Mouse (Mus musculus) kidney, embryonic 14.5 days (tissue): ENCODE data around the gene Inip. TPM values are rescaled to one million over a fixed set of nuclear protein-coding genes. Genes with fewer than 3 reads are reported as not detected.

Source experiments
- ATAC-seq: fragments of 200-750 bp; cut with Nextera tagmentation; 2 replicates; pipeline ENCODE4 v1.8.0; 2017; ENCODE audit warnings: moderate number of reproducible peaks, mild to moderate bottlenecking, moderate TSS enrichment, moderate library complexity; ENCODE audit not compliant: low FRiP score, low TSS enrichment
- H3K27ac ChIP-seq: fragments of 300-500 bp; sonication (generic); 2 replicates; pipeline ENCODE4 v1.5.1; 2014; ENCODE audit warnings: low read depth, mild to moderate bottlenecking, low read length, moderate library complexity, mixed read lengths
- H3K27me3 ChIP-seq: fragments of 300-500 bp; sonication (generic); 2 replicates; pipeline ENCODE4 v1.6.1; 2014; ENCODE audit warnings: mild to moderate bottlenecking, low read length; ENCODE audit not compliant: control insufficient read depth, insufficient read depth
- H3K36me3 ChIP-seq: fragments of 300-500 bp; sonication (generic); 2 replicates; pipeline ENCODE4 v1.6.1; 2014; ENCODE audit warnings: low read length, mixed read lengths; ENCODE audit not compliant: control insufficient read depth, insufficient read depth
- H3K4me1 ChIP-seq: fragments of 300-500 bp; sonication (generic); 2 replicates; pipeline ENCODE4 v1.6.1; 2014; ENCODE audit warnings: low read length, mixed read lengths; ENCODE audit not compliant: control insufficient read depth, insufficient read depth
- H3K4me2 ChIP-seq: fragments of 300-500 bp; sonication (generic); replicated peaks from 2 replicates; pipeline ENCODE4 v1.6.1; 2014; ENCODE audit warnings: low read depth, mild to moderate bottlenecking, low read length
- H3K4me3 ChIP-seq: fragments of 300-500 bp; sonication (generic); 2 replicates; pipeline ENCODE4 v1.5.1; 2014; ENCODE audit warnings: mild to moderate bottlenecking, low read length
- H3K9ac ChIP-seq: fragments of 300-500 bp; sonication (generic); 2 replicates; pipeline ENCODE4 v1.6.1; 2014; ENCODE audit warnings: low read depth, mild to moderate bottlenecking, low read length, moderate library complexity
- H3K9me3 ChIP-seq: fragments of 300-500 bp; sonication (generic); 2 replicates; pipeline ENCODE4 v1.6.1; 2016; ENCODE audit warnings: low read length; ENCODE audit not compliant: control insufficient read depth
- WGBS: fragments of 180-500 bp; shearing (Covaris S2); extraction: QIAGEN DNeasy Blood & Tissue Kit; methylation state at CpG from one replicate; pipeline ENCODE4 v1.1.7; 2014; 5-methylcytosine and 5-hydroxymethylcytosine counted together
- polyA plus RNA-seq: library from polyadenylated mRNA; unstranded; fragments of >200 nt; fragmentation: Nextera tagmentation; extraction: Ambion mirVana; gene quantifications from 2 replicates; pipeline ENCODE4 v1.2.1, GENCODE M21; 2014

Gene Inip
- polyA plus RNA-seq, 1 experiment from 2014 or later, result 69.3 TPM

- H3K9me3 ChIP-seq, result no peaks in the 10 kb centered on the region
- ATAC-seq, result no peak
- H3K9ac ChIP-seq, result no peak overlapping the region
- H3K4me1 ChIP-seq, result peaks cover 4% of the 10 kb centered on the region; the same call in 1 of the 2 replicates
- WGBS, result 88% methylated on average over 2 of the region's 2 CpGs
- H3K27ac ChIP-seq, result no peak overlapping the region
- H3K36me3 ChIP-seq, result peaks cover 24% of the 10 kb centered on the region
- H3K4me2 ChIP-seq, result no peak overlapping the region
- H3K27me3 ChIP-seq, result no peaks in the 10 kb centered on the region
- H3K4me3 ChIP-seq, result no peak overlapping the region
These were observed 33.7 kb downstream of the Inip start for GRCm38 (mm10) chr4:59767717-59768116.

- 23% methylated on average over 7 of the region's 7 CpGs for WGBS
- Histone ChIP-seq H3K27ac (peak overlapping the region; percentile 77; the same call in 1 of the 2 replicates), H3K9me3 (no peaks in the 10 kb centered on the region), H3K4me2 (peak overlapping the region; percentile 22; the same call in 1 of the 2 replicates), H3K27me3 (no peaks in the 10 kb centered on the region), H3K36me3 (peaks cover 2% of the 10 kb centered on the region), H3K4me1 (peaks cover 10% of the 10 kb centered on the region; the same call in 1 of the 2 replicates), H3K4me3 (no peak overlapping the region), H3K9ac (no peak overlapping the region)
- ATAC-seq, result peak; percentile 69
These were observed 35.9 kb downstream of the Inip start for GRCm38 (mm10) chr4:59765385-59766005.

- Histone ChIP-seq H3K27ac (peak overlapping the region; percentile 77; the same call in 1 of the 2 replicates), H3K27me3 (no peaks in the 10 kb centered on the region), H3K4me3 (no peak overlapping the region), H3K4me1 (peaks cover 12% of the 10 kb centered on the region; the same call in 1 of the 2 replicates), H3K4me2 (peak overlapping the region; percentile 22; the same call in 1 of the 2 replicates), H3K36me3 (no peaks in the 10 kb centered on the region), H3K9ac (no peak overlapping the region), H3K9me3 (no peaks in the 10 kb centered on the region)
- ATAC-seq, result no peak
- WGBS, result 74% methylated on average over 7 of the region's 7 CpGs
These were observed 36.4 kb downstream of the Inip start for GRCm38 (mm10) chr4:59764950-59765349.

- 55% methylated on average over 4 of the region's 4 CpGs for WGBS
- Histone ChIP-seq H3K27me3 (no peaks in the 10 kb centered on the region), H3K4me2 (no peak overlapping the region), H3K4me3 (no peak overlapping the region), H3K27ac (no peak overlapping the region), H3K36me3 (no peaks in the 10 kb centered on the region), H3K9me3 (no peaks in the 10 kb centered on the region), H3K4me1 (peaks cover 30% of the 10 kb centered on the region), H3K9ac (no peak overlapping the region)
- no peak for ATAC-seq
These were observed 40.0 kb downstream of the Inip start for GRCm38 (mm10) chr4:59761365-59761729.

- Histone ChIP-seq H3K4me1 (peaks cover 33% of the 10 kb centered on the region), H3K36me3 (no peaks in the 10 kb centered on the region), H3K9ac (no peak overlapping the region), H3K27ac (no peak overlapping the region), H3K27me3 (no peaks in the 10 kb centered on the region), H3K9me3 (no peaks in the 10 kb centered on the region), H3K4me2 (no peak overlapping the region), H3K4me3 (no peak overlapping the region)
- WGBS, result 52% methylated on average over 10 of the region's 10 CpGs
- no peak for ATAC-seq
These were observed 40.6 kb downstream of the Inip start for GRCm38 (mm10) chr4:59760636-59761364.

- H3K4me3 ChIP-seq, result no peak overlapping the region
- no peaks in the 10 kb centered on the region for H3K27me3 ChIP-seq
- H3K36me3 ChIP-seq, result no peaks in the 10 kb centered on the region
- H3K9me3 ChIP-seq, result no peaks in the 10 kb centered on the region
- H3K4me2 ChIP-seq, result no peak overlapping the region
- H3K9ac ChIP-seq, result no peak overlapping the region
- no peak for ATAC-seq
- H3K27ac ChIP-seq, result no peak overlapping the region
- WGBS, result 74% methylated on average over 4 of the region's 4 CpGs
- H3K4me1 ChIP-seq, result peaks cover 31% of the 10 kb centered on the region
These were observed 41.4 kb downstream of the Inip start for GRCm38 (mm10) chr4:59760016-59760415.

- H3K4me2 ChIP-seq, result no peak overlapping the region
These were observed 43.6 kb downstream of the Inip start for GRCm38 (mm10) chr4:59757452-59758435.

GRCm38 (mm10) chr4:59756332-59757082, 44.9 kb downstream of the Inip start:
- no peak overlapping the region for H3K4me2 ChIP-seq
- H3K36me3 ChIP-seq, result peaks cover 9% of the 10 kb centered on the region
- WGBS, result 67% methylated on average over 9 of the region's 9 CpGs
- no peak for ATAC-seq
- peaks cover 31% of the 10 kb centered on the region for H3K4me1 ChIP-seq
- H3K9ac ChIP-seq, result no peak overlapping the region
- no peak overlapping the region for H3K27ac ChIP-seq
- no peaks in the 10 kb centered on the region for H3K9me3 ChIP-seq
- no peak overlapping the region for H3K4me3 ChIP-seq
- H3K27me3 ChIP-seq, result no peaks in the 10 kb centered on the region

More at GRCm38 (mm10) chr4:59757452-59758435, 43.6 kb downstream of the Inip start:
- WGBS, result 52% methylated on average over 12 of the region's 12 CpGs
- peak; percentile 63; the same call in 1 of the 2 replicates for ATAC-seq
- Histone ChIP-seq H3K27me3 (no peaks in the 10 kb centered on the region), H3K27ac (peak overlapping the region; percentile 47; the same call in 1 of the 2 replicates), H3K4me1 (peaks cover 32% of the 10 kb centered on the region), H3K4me3 (no peak overlapping the region), H3K9ac (no peak overlapping the region), H3K36me3 (peaks cover 3% of the 10 kb centered on the region), H3K9me3 (no peaks in the 10 kb centered on the region)
